Mouse (Mus musculus) mature B cell (primary cell): Measurements from ENCODE around the gene Fhl3.
"Not testable (repeated sequence)": the region's sequence is repeated elsewhere in the genome, so short reads cannot be mapped to it uniquely, and the experiment has no call there.

Source experiments
- in situ Hi-C: fragments of 300-500 bp; cut with MboI; formaldehyde crosslinking; loops from 2 replicates; pipeline ENCODE4 v1.14.3; 2019

Gene Fhl3

DNA sequence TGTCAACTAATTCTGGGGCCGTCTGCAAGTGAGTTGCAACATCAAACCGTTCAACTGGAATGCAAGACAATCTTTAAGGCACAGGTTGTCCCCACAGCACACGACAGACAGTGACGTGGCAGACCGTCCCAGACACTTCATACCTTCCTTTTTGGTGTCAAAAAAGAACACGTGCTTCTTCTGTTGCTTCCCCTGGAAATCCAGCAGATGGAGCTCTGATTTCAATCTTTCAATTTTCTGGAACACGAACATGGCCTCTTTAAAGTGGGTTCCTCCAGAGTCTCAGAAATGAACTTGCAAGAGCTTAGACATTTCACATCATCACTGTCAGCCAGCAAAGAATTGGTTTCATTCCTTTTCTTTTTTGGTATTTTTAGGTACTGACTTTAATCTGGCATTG lies 18.2 kb upstream of the Fhl3 start:
- in situ Hi-C loops: no loop called here

DNA sequence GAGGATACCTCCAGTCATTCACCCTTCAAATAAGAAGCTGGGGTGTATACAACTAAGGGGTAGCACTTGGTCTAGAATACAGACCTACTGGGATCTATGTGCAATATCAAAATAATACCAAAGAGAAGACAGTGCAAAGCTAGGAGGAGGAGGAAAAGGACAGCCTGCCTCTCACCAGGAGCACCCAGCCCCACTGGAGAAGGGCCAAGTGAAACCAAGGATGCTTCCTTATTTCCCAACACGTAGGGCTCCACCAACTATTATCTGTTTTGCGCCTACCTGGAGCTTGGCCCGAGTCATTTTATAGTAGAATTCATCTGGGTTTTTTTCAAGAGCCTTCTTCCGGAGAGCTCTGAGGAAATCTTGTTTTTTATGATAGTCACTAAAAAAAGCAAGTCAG lies 17.0 kb upstream of the Fhl3 start:
- in situ Hi-C loops: no loop called here

DNA sequence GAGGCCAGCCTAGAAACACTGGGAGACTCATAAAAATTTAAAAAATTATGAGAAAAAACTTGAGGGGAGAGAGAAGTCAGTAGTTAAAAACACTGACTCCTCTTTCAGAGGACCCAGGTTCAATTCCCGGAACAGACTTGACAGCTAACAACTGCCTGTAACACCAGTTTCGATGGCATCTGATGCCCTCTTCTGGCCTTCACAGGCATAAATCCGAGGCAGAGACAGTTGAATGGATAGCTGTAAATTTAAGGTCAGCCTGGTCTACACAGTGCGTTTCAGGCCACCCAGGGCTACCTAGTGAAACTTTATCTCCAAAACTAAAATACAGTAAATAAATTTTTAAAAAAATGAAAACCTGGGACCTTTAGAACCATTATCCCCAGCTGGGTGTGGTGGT lies 15.5 kb upstream of the Fhl3 start:
- in situ Hi-C loops: no loop called here

DNA sequence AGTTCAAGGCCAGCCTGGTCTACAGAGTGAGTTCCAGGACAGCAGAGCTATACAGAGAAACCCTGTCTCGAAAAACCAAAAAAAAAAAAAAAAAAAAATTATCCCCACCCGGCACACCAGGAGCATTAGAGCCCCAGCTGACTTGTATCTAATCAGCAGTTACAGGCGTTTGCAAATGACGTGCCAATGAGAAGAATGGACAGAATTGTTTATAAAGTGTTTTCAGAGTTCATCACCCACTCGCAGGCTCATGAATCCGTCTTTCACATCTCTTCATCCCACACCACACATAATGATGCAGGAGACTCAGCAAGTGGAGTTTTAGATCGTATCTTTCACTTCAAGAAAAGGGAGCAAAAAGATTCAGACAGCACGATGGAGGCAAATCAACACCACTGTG lies 15.0 kb upstream of the Fhl3 start:
- in situ Hi-C loops: no loop called here

DNA sequence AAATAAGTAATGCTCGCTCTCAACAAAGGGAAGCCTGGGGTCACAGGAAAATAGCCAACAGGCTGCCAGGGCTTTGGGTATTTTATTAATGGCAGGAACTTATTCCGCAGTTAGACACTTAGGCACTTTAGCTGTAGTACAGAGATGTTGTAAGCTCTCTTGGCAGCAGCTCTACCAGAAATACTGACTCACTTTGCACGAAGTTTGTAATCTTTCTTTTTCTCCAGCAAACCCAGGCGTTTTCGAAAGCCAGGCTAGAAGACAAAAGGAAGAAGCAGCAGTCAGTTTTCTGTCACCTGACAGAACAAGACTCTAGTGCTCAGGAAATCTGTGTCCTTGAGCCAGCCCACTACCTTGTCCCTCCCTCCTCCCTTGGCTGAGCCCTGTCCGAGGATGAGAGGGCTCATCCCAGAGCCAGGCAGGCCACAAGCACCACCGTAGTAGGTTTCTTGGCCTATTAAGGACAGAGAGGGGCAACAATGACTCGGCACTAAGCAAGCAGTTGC lies 14.6 kb upstream of the Fhl3 start:
- in situ Hi-C loops: no loop called here

DNA sequence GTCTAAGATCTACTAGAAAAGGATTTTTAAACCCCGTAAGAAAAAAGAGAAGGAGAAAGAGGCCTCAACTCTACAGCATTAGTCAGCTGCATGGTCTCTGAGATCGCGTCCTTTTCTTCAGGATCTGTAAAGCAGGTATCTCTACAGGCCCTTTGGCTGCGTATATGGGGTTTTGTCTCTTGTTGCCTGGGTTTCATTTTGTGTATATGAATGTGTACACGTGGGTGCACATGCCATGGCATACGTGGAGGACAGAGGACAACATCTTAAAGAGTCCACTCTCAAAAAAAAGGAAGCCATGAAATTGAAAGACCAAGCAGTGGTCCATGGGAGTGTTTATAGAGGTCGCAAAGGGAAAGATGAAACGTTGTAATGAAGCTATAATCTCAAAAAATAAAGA lies 9.0 kb upstream of the Fhl3 start:
- in situ Hi-C loops: no loop called here

DNA sequence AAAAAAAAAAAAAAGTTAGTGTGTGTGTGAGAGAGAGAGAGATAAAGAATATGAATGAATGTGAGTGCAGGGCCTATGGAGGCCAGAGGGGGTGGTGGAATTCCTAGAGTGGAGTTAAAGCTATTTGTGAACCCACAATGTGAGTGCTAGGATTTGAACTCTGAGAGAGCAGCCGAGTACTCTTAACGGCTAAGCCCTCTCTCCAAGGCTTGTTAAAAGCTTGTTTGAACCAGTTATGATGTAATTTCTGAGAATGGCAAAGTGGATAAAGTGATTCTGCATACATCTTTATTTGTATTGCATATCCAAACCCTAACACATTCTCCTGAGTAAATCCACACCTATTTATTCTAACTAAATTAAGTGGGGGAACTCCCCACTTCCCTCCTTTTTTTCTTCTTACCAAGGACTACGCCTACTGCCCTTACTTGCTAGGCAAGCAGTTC lies 8.1 kb upstream of the Fhl3 start:
- in situ Hi-C loops: no loop called here

DNA sequence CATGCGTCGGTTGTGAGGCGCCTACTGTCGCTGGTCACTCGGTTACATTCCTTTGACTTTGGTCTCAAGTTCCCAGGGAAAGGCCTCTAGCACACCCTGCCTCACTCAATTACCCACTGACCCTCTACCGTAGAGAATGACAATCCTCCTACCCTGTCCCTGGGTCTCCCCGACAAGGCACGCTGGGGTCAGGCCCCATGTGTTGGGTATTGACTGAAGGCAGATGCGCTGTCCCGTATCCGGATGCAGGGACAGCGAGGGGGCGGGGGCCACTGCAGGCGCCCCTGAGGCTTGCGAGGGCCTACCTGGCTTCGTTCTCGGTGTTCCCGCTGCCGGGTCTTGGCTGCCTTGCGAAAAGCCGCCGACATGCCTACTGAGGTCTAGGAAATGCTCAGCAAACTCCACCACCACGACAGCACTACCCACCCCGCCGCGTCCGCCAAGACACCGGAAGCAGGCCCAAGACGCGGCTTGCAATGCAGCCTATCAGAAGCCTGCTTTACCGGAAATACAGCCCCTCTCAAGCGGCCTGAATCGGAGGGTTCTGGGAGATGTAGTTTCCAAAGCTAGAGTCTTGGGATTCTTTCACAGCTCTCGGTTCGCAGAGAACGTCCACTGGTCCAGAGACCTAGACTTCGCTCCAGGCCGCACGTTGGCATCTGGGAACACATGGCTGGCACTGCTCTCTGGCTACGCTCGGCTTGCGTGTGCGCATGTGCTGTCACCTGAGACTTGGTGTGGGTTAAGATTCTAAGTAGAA lies 7.2 kb upstream of the Fhl3 start, which contains the start of gene Utp11:
Gene Utp11 (minus strand): TSS at position 466 of the 760 bp plus-strand sequence.
- in situ Hi-C loops: no loop called here

DNA sequence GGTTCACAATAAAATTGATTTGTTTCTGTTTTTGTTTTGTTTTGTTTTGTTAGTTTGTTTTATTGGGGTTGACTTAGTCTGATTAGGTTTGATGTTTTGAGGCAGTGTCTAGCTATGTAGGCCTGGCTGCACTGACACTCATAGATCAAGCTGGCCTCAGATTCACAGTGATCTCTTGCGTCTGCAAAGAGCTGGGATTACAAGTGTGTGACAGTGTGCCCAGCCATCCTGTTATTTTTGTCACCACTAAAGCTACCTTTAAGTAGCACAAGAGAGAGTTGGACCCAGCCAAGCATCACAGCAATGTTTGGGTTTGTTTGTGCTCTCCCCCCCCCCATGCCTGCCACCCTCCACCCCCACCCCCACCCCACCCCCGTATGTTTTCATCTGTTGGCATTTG lies 5.9 kb upstream of the Fhl3 start:
- in situ Hi-C loops: no loop called here

DNA sequence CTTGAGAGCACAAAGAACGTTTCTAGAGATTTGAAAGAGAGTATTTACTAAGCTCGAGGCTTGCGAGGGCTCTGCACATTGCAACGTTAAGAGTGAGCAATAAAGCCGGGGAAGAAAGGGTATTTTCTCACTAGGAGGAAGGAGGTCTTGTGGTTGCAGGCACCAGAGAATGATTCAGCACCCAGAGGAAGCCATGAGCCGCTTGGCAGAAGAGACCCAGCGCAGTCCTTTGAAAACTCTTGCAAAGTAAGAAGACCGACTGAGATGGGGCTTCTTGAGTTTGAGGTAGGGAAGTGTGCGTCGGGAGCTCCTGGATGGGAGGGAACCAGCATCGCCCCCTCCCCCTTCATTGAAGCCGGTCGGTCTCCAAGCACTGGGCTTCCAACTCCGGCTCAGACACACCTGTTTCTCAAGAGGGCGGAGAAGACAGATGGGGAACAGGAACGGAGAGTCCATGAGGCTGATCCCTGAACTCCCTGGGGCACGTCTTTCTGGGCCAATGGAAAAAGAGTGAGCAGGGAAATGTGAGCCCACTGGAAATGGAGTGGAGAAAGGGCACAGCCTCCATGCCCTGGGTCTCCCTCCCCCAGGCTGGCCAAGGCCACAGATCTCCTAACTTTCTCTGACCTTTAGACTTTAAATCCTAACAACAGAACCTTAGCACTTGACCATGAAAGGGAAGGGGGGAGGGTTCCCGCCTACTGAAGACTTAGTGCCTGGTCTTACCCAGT lies 4.5 kb upstream of the Fhl3 start:
- in situ Hi-C loops: no loop called here

DNA sequence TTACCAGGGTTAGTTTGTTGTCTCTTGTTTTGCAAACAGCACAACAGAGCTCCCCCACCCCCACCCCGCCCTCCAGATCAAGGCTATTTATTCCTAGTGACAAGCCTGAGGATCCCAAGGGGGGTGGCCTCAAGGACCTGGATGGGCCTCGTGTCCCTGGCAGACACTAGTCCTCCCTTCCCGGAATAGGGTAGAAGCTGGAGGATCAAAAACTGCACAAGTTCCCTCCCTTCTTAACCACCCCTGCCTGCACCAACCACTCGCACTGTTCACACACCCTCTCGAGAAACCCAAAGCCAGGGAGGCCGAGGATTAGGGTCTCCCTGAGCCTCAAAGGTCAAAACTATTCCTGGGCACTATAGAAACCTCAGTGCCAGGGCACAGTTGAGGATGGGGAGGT lies 710 bp upstream of the Fhl3 start:
- in situ Hi-C loops: no loop called here

DNA sequence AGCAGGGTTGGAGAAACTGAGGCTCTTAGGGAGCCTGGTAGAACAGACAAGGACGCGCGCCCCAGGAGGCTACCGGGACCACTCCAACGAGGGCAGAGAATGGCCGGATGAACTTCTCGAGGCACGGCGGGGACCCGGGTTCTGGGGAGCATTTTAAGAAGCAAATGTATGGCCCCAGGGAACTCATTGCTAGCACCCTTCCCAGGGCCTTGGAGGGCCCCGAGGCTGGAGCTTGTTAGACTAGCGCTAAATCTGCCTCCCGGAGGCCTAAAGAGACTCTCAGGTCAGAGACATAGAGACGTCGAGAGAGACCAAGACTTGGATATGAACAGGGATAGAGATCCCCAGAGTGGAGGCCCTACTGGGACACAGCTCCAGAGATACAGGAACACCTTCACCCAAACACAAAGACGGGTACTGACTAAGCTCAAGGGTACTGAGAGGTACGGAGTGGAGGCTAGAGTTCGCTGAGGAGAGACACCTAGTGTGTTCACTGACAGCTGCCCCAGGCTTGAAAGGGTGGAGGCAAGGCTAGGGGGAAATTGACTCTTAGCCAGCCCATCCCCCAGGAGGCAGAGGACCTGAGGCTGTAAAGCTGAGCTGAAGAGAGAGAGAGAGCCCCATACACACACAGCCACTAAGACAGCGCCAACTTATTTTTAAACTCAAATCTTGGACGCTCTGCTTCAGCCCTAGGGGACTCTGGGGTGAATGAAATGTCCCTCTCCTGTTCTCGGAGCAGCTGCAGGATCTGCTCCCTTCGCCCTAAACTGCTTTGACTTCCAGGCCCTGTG lies 748 bp downstream of the Fhl3 start:
- in situ Hi-C loops: no loop called here

DNA sequence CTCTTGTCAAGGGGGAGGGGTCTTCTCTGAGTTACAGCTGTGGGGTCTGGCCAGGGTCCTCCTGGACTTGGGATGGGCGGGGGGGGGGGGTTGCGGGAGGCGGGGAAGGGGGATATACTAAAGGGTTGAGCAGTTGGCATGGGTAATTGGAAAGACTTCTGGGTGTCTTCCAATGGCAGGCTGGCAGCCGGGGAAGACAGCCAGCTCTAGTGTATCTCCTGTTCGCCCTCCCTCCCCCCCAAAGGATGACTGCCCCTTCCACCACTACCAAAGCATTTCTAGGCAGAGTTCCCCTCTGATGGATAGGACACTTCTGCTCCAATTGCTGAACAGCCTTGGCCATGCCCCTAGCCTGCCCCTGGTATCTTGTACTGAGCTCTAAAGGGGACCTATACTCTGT lies 1.4 kb downstream of the Fhl3 start:
- in situ Hi-C loops: no loop called here

DNA sequence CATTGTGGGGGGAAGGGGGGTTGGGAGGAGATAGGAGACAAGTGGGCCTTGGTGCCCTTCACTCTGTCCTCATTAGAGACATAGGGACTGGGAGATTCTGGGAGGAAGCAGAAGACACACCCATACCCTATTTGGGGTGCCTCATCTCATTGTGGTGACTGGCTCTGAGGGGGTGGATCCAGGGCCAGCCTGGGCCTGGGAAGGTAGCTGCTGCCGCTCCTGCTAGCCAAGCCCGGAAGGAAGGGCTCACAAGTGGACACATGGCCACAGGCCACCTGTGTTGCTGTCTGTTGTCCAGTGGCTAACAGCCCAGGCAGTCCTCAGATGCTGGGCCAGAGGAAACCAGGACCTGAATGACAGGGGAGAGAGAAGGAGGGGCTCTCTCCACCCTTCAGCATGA lies 2.9 kb downstream of the Fhl3 start:
- in situ Hi-C loops: no loop called here

DNA sequence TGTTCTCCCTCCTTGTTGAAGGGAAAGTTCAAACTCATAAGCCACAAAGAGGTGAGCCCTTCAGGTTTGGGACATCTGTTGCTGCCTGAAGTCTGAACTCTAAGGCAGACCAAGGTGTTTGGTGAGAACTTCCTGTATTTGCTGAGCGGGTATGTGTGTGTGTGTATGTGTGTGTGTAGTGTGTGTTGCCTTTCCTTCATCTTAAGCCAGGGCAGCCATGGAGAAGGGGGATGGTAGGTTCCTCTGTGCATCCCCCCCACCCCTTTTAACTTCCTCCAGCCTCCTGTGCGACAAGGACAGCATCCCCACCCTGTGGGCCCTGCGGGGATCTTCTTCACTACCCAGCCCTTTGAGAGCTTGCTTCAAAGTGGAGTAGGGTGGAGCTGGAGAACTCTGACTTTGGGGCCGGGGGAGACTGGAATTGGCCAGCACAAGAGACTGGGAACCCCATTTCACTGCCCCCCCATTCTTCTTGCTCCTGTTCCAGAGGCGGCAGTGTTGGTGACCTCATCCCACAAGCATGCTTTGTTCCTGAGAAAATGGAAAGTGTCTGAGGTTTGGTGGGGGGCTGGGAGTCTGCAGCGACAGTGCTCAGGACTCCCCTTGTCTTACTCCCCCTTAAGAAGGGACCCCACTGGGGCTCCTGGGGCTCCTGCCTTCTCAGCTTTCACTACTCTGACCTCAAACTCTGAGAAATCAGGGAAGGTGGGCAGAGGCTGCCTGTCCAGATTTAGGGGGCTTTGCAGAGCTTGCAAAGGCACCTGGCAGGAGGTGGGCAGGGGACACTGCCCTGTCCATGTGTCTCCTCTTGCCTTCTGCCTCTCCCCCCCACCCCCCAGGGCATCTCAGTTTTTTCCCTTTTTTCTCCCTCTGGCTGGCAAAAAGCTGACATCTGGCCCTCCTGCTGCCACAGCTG lies 3.6 kb downstream of the Fhl3 start:
- in situ Hi-C loops: no loop called here

DNA sequence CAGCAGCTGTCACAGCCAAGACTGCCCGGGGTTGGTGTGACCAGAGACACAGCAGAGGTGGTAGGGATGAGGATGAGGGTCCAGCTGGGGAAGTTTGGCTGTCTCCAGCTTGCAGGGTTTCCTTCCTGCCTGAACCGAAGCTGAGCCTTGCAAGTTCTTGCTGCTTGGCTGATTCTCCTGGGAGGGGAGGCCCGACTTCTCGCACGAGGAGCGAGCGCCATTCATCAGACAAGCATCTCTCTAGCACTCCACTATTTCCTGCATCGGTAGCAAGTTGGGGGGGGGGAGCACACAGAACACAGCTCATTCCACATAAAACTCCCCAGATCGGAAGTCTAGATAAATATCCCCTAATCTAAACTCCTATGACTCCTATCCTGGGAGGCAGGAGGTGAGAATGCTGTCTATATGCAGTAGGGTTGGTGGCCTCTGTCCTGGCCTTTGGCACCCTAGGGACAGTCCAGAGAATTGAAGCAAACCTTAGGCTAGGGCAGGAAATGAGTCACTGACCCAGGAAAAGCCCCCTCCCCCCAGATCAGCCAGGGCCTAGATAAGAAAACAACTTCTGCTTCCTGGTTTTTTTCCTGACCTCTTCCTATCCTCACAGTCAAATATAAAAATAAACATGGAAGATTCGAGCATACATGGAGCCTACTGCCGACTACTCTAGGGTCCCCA lies 4.4 kb downstream of the Fhl3 start:
- in situ Hi-C loops: no loop called here

DNA sequence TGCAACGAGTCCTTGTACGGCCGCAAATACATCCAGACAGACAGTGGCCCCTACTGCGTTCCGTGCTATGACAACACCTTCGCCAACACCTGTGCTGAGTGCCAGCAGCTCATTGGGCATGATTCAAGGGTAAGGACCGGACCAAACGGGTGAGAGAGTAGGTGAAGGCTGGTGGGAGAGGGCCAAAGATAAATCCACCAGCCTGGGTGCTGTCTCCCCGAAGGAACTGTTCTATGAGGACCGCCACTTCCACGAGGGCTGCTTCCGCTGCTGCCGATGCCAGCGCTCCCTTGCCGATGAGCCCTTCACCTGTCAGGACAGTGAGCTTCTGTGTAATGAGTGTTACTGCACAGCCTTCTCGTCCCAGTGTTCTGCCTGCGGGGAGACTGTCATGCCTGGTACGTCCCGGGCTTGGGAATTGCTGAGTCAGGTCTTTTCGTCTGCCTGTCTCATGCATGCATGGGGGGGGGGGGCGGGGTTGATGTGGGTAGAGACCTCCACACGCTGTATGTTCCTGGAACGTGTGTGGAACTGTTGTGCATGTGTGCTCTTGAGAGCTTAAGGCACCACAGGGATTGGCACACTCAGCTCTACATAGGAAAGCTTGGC lies 5.3 kb downstream of the Fhl3 start:
- in situ Hi-C loops: no loop called here

DNA sequence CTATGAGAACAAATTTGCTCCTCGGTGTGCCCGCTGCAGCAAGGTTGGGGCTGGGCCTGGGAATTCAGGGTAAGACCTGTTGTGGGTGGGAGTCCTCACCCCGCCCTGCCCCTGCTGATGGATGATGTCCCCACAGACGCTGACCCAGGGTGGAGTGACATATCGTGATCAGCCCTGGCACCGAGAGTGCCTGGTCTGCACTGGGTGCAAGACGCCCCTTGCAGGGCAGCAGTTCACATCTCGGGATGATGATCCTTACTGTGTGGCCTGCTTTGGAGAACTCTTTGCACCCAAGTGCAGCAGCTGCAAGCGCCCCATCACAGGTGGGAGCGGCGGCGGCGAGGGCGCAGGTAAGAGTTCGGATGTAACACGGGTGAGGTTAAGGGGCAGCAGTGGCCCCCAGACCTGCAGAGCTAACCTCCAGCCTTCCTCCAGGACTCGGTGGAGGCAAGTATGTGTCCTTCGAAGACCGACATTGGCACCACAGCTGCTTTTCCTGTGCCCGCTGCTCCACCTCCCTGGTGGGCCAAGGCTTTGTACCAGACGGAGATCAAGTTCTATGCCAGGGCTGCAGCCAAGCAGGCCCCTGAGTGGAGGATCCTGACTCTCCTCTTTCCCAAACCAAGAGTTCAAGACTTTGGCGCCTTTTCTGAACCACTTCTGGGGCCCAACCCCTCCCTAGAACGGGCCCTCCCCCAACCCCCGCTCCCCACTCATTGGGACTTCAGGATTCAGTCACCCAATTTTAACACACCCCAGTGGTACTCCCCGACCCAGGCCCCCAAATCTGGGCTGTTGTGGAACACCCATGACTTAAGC lies 7.1 kb downstream of the Fhl3 start:
- in situ Hi-C loops: not testable (repeated sequence)

DNA sequence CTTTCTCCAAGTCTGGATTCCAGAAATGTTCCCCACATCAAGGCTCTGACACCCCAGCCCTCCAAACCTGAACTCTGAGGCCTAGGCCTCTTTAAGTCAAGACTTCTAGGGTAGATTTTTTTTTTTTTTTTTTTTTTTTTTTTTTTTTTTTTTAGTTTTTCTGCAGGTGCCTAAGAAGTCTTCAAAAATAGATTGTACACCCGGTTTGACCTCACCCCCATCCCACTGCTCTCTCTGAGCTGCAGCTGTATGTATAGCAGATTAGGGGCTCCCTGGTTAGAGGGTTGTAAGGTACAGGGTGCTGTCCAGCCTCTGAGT lies 7.7 kb downstream of the Fhl3 start:
- in situ Hi-C loops: not testable (repeated sequence)
